Mouse (Mus musculus) induced T-regulatory cell, adult 2 months (primary cell): ENCODE results near the gene Atl3.

Experiments used
- DNase-seq: peaks from one replicate; pipeline ENCODE4 v3.0.0-alpha.2; 2012; ENCODE audit warnings: low read depth

Gene Atl3

DNA sequence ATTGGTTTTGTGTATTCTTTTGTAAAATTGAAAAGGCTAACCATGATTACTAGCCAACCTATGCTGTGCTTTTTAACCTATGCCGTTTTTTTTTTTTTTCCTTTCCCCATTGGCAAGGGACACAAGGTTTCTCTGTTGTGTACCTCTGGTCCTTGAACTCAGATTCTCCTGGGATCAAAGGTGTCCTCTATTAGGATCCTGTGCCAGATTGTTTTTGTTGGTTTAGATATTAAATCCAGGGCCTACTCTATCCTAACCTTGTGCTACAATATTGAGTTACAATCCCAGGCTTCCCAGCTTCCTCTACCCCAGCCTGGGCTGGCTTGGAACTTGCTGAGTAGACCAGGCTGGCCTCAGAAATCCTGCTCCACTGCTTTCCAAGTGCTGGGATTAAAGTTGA is 6.9 kb downstream of the Atl3 start:
- no peak for DNase-seq

DNA sequence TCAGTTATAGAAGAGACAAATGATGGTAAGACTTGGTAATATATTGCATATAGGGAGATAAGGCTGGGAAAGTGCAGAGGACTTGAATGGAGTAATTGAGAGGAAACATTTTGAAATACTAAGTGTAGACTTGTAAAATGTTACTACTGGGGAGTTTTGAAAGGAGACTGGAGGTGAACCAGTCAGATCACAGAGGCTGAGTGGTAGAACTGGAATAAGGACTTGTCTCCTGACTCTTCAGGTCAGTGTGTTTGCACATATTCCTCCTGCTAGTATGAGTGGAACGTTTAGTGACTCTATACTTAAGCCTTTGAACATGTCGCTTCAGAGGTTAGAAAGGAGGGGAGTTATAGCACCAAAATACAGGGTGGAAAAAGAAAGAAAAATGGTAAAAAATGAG is 8.6 kb downstream of the Atl3 start:
- DNase-seq, result no peak

DNA sequence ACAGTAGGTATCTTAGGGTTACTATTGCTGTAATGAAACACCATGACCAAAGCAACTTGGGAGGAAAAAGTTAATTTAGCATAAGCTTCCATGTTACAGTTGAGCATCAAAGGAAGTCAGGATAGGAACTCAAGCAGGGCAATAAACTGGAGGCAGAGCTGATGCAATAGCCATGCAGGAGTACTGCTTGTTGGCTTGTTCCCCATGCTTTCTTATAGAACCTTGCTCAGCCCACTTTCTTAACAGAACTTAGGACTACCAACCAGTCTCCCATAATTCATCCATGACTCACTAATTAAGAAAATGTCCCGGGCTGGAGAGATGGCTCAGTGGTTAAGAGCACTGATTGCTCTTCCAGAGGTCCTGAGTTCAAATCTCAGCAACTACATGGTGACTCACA is 12.5 kb downstream of the Atl3 start:
- no peak for DNase-seq

- DNase-seq, result no peak
These were observed 14.2 kb downstream of the Atl3 start for GRCm38 (mm10) chr19:7508026-7508425.

GRCm38 (mm10) chr19:7516437-7516836 is 22.6 kb downstream of the Atl3 start:
- no peak for DNase-seq

DNA sequence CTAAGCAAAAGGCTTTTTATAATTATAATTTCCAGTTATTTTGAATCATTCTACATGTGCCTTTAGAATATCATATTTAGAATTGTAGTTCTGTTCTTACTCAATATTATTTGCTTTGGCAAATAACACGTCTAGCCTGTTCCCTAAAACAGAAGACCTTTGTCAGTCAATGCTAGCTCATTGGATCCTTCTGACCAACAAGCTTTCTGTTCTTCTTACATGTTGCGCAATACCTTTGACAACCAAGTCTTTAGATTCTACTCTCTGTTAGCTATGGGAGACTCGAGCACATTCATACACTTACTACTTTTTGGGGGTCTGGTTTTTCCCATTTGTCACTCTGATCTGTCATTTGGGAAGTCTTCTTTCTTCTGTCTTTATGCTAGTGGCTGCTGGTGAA is 27.8 kb downstream of the Atl3 start:
- no peak for DNase-seq

- no peak for DNase-seq
These were observed 29.0 kb downstream of the Atl3 start for GRCm38 (mm10) chr19:7522856-7523255.

DNA sequence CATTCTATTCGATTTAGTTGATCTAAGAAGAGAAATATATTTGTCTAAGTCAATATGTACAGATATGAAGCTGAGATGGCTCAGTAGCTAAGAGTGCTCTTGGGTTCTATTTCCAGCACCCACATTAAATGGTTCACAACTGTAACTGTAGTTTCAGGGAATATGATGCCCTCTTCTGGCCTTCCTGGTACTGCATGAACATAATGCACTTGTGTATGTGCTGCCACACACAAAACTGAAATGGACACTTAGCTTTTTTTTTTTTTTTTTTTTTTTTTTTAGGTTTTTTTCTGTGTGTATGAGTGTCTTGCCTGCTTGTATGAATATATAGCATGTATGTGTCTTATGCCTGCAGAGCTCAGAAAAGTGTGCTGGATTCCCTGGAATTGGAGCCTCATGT is 29.5 kb downstream of the Atl3 start:
- DNase-seq, result peak; percentile 35

- no peak for DNase-seq
These were observed 29.9 kb downstream of the Atl3 start for GRCm38 (mm10) chr19:7523781-7524180.

DNA sequence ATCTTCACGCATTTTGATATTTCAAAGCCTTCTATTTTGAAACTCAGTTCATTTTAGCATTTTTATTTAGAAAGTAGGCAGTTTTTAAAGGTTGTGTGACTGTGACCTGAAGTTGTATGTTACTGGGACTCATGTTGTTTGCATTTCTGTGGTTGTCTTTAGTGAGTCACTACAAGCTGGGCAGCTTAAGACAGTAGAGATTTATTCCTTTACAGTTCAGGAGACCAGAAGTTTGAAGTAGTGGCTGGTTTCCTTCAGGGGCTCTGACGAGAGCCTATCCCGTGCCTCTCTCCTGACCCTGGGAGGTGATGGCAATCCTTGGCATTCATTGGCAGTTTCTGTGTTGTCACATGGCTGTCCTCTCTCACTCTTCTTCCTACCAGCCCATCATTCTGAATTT is 31.0 kb downstream of the Atl3 start:
- no peak for DNase-seq

GRCm38 (mm10) chr19:7528639-7529428 is 35.0 kb downstream of the Atl3 start:
- DNase-seq, result peak; percentile 83

GRCm38 (mm10) chr19:7531906-7532305 is 38.1 kb downstream of the Atl3 start:
- no peak for DNase-seq

- no peak for DNase-seq
These were observed 40.1 kb downstream of the Atl3 start for GRCm38 (mm10) chr19:7533891-7534290.

- DNase-seq, result no peak
These were observed 55.1 kb downstream of the Atl3 start for GRCm38 (mm10) chr19:7548924-7549323.

DNA sequence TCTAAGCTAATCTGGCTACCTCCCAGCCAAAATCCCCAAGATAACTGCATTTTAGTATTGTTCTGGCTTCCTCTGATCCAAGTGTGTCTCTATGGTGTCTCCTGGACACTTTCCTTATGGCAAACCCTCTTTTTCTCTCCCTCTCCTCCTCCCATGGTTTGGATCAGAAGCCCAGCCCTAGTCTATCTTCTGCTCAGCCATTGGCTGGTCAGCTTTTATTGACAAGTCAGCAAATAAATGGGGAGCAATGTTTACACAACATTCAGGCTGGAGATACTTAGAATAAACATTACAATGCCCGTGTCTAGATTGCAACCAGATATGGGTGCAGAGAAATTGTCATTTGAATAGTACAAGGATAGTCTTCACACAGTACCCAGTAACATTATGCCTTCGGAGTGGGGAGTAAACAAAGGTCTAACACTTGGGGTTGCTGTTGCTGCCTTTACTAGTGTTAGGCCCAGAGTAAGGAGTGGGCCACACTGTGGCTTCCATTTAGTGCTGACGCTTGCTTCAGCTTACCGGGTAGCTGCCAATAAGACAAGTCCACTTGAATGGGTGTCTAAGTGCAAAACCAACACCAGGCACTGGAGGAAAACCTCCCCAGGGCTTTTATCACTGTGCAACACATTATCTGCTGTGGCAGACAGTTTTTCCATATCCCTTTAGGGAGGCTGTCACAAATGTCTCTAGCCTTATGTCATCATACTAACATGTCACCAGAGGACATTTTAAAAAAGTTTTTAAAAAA is 57.9 kb downstream of the Atl3 start:
- DNase-seq, result no peak

GRCm38 (mm10) chr19:7552301-7552673 is 58.4 kb downstream of the Atl3 start:
- no peak for DNase-seq

- DNase-seq, result no peak
These were observed 59.6 kb downstream of the Atl3 start for GRCm38 (mm10) chr19:7553441-7553840.

DNA sequence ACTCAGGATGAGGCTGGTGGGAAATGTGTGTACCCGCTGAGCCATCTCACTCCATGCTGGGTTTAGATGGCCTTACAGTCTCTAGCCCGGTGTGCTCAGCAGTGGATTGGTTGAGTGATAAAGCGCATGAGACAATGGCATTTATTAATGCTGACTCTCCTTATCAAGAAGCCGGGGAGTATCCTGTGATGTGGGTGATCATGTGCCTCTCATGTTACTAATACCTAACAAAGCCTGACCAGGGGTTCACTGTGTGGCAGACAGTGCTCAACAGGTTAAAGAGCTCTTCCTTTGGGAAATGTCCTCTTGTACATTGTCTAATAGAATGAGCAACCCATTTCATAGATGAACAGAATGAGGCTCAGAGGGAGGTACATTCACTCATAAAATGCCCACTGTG is 61.0 kb downstream of the Atl3 start:
- no peak for DNase-seq

DNA sequence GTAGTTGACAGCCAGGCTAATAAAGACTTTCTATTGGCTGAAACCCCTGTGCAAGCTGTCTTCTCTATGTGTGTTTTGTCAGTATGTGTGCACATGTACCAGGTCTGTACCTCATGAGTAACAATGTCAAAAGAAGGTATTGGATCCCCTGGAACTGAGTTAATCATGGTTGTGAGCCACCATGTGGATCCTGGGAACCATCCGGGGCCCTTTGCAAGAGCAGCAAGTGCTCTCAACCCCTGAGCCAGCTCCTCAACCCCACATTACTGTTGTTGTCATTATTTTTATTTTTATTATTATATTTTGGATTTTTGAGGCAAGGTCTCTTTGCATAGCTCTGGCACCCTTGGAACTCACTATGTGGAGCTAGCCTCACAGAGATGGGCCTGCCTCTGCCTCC is 62.8 kb downstream of the Atl3 start:
- no peak for DNase-seq

- peak; percentile 79 for DNase-seq
These were observed 63.5 kb downstream of the Atl3 start, which contains the start of gene Pla2g16 for GRCm38 (mm10) chr19:7557328-7557822. Gene Pla2g16, plus strand, starts transcription at chr19:7557459.

DNA sequence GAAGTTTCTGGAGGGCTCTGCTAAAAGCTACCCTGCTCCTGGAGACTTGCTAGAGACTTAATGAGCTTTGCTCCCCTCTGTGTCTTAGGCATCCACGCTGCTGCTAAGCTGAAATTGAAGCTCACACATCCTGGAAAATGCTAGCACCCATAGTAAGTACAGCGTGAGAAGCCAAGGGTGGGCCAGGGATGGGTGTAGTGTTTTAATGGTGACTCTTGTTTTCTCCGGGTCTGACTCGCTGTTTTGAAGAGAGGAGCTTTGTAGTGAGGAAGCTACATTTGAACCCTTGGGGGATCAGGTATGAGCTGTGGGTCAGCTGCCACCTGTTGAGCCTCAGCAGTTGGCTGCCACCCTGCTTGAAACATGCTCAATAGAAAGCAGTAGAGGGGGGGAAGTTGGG is 64.0 kb downstream of the Atl3 start:
- DNase-seq, result no peak

- peak; percentile 81 for DNase-seq
These were observed 64.8 kb downstream of the Atl3 start for GRCm38 (mm10) chr19:7558675-7559074.

- DNase-seq, result peak; percentile 52
These were observed 66.1 kb downstream of the Atl3 start for GRCm38 (mm10) chr19:7559986-7560385.
